Mouse (Mus musculus): ENCODE results near the gene Gm21988. TPM values are rescaled to one million over a fixed set of nuclear protein-coding genes. Genes with fewer than 3 reads are reported as not detected.

Gene Gm21988
- polyA plus RNA-seq, 1 experiment from 2014 or later: 9.3 TPM

- H3K9ac ChIP-seq (ENCODE audit: low read depth, low read length): peak overlapping the region; percentile 34
- H3K4me2 ChIP-seq: peak overlapping the region; percentile 68
Observed at GRCm38 (mm10) chr11:70226602-70226890, 13.1 kb downstream of the Gm21988 start.

GRCm38 (mm10) chr11:70225798-70226601 lies 13.6 kb downstream of the Gm21988 start:
- ATAC-seq (replicated peaks; ENCODE audit: insufficient number of reproducible peaks, low FRiP score, low TSS enrichment): no peak
- Histone ChIP-seq H3K9me3 (replicated peaks; ENCODE audit: control insufficient read depth, low read length) (no peaks in the 10 kb centered on the region), H3K36me3 (ENCODE audit: control insufficient read depth, insufficient read depth, low read length) (no peaks in the 10 kb centered on the region), H3K4me2 (peak overlapping the region; percentile 68), H3K4me3 (ENCODE audit: low read depth, low read length) (peak overlapping the region; percentile 48), H3K4me1 (ENCODE audit: control insufficient read depth, insufficient read depth, low read length) (peaks cover 48% of the 10 kb centered on the region), H3K27ac (ENCODE audit: low read depth, low read length) (no peak overlapping the region), H3K27me3 (ENCODE audit: control insufficient read depth, insufficient read depth, low read length) (peaks cover 54% of the 10 kb centered on the region), H3K9ac (ENCODE audit: low read depth, low read length) (peak overlapping the region; percentile 34; the same call in 1 of the 2 replicates)
- WGBS (ENCODE audit: insufficient replicate concordance): 20% methylated on average over 27 of the region's 27 CpGs

More at GRCm38 (mm10) chr11:70226602-70226890, 13.1 kb downstream of the Gm21988 start:
- Histone ChIP-seq H3K9me3 (replicated peaks; ENCODE audit: control insufficient read depth, low read length) (no peaks in the 10 kb centered on the region), H3K4me3 (ENCODE audit: low read depth, low read length) (peak overlapping the region; percentile 48), H3K36me3 (ENCODE audit: control insufficient read depth, insufficient read depth, low read length) (no peaks in the 10 kb centered on the region), H3K4me1 (ENCODE audit: control insufficient read depth, insufficient read depth, low read length) (peaks cover 48% of the 10 kb centered on the region), H3K27me3 (ENCODE audit: control insufficient read depth, insufficient read depth, low read length) (peaks cover 55% of the 10 kb centered on the region), H3K27ac (ENCODE audit: low read depth, low read length) (no peak overlapping the region)
- ATAC-seq (replicated peaks; ENCODE audit: insufficient number of reproducible peaks, low FRiP score, low TSS enrichment): no peak
- 10% methylated on average over 18 of the region's 18 CpGs for WGBS (ENCODE audit: insufficient replicate concordance)

- no peak for ATAC-seq (replicated peaks; ENCODE audit: insufficient number of reproducible peaks, low FRiP score, low TSS enrichment)
- no peaks in the 10 kb centered on the region for H3K9me3 ChIP-seq (replicated peaks; ENCODE audit: control insufficient read depth, low read length)
- peaks cover 40% of the 10 kb centered on the region for H3K4me1 ChIP-seq (ENCODE audit: control insufficient read depth, insufficient read depth, low read length)
- no peaks in the 10 kb centered on the region for H3K36me3 ChIP-seq (ENCODE audit: control insufficient read depth, insufficient read depth, low read length)
- no peak overlapping the region for H3K4me3 ChIP-seq (ENCODE audit: low read depth, low read length)
- H3K4me2 ChIP-seq: peak overlapping the region; percentile 12; the same call in 1 of the 2 replicates
- peak overlapping the region; percentile 60 for H3K27ac ChIP-seq (ENCODE audit: low read depth, low read length)
- 64% methylated on average over 9 of the region's 9 CpGs for WGBS (ENCODE audit: insufficient replicate concordance)
- H3K9ac ChIP-seq (ENCODE audit: low read depth, low read length): no peak overlapping the region
- peaks cover 39% of the 10 kb centered on the region for H3K27me3 ChIP-seq (ENCODE audit: control insufficient read depth, insufficient read depth, low read length)
Observed at GRCm38 (mm10) chr11:70223724-70224123, 15.9 kb downstream of the Gm21988 start.

GRCm38 (mm10) chr11:70221603-70222500 lies 17.8 kb downstream of the Gm21988 start:
- no peaks in the 10 kb centered on the region for H3K36me3 ChIP-seq (ENCODE audit: control insufficient read depth, insufficient read depth, low read length)
- H3K27ac ChIP-seq (ENCODE audit: low read depth, low read length): peak overlapping the region; percentile 95
- peak; percentile 56 for ATAC-seq (replicated peaks; ENCODE audit: insufficient number of reproducible peaks, low FRiP score, low TSS enrichment)
- H3K9me3 ChIP-seq (replicated peaks; ENCODE audit: control insufficient read depth, low read length): no peaks in the 10 kb centered on the region
- H3K4me1 ChIP-seq (ENCODE audit: control insufficient read depth, insufficient read depth, low read length): peaks cover 25% of the 10 kb centered on the region
- peaks cover 33% of the 10 kb centered on the region for H3K27me3 ChIP-seq (ENCODE audit: control insufficient read depth, insufficient read depth, low read length)
- H3K4me2 ChIP-seq: peak overlapping the region; percentile 83
- H3K9ac ChIP-seq (ENCODE audit: low read depth, low read length): peak overlapping the region; percentile 80
- H3K4me3 ChIP-seq (ENCODE audit: low read depth, low read length): peak overlapping the region; percentile 49
- WGBS (ENCODE audit: insufficient replicate concordance): 10% methylated on average over 14 of the region's 14 CpGs

- Histone ChIP-seq H3K9ac (ENCODE audit: low read depth, low read length) (peak within 1 kb of the TSS; percentile 80), H3K9me3 (replicated peaks; ENCODE audit: control insufficient read depth, low read length) (no peaks in the 10 kb centered on the region), H3K4me2 (peak within 1 kb of the TSS; percentile 83), H3K4me3 (ENCODE audit: low read depth, low read length) (peak within 1 kb of the TSS; percentile 49), H3K36me3 (ENCODE audit: control insufficient read depth, insufficient read depth, low read length) (no peaks in the 10 kb centered on the region), H3K4me1 (ENCODE audit: control insufficient read depth, insufficient read depth, low read length) (peaks cover 18% of the 10 kb centered on the region; the same call in 1 of the 2 replicates), H3K27me3 (ENCODE audit: control insufficient read depth, insufficient read depth, low read length) (peaks cover 34% of the 10 kb centered on the region), H3K27ac (ENCODE audit: low read depth, low read length) (peak within 1 kb of the TSS; percentile 95)
- peak; percentile 89 for ATAC-seq (replicated peaks; ENCODE audit: insufficient number of reproducible peaks, low FRiP score, low TSS enrichment)
- under 1% methylated on average over 28 of the region's 28 CpGs for WGBS (ENCODE audit: insufficient replicate concordance)
Observed at GRCm38 (mm10) chr11:70220731-70221602, 18.7 kb downstream of the Gm21988 start, which contains the start of gene Slc16a13. Gene Slc16a13, minus strand, starts transcription at chr11:70221064.

- H3K36me3 ChIP-seq (ENCODE audit: control insufficient read depth, insufficient read depth, low read length): no peaks in the 10 kb centered on the region
- peak overlapping the region; percentile 95 for H3K27ac ChIP-seq (ENCODE audit: low read depth, low read length)
- H3K9ac ChIP-seq (ENCODE audit: low read depth, low read length): peak overlapping the region; percentile 80
- peak overlapping the region; percentile 49 for H3K4me3 ChIP-seq (ENCODE audit: low read depth, low read length)
- H3K4me2 ChIP-seq: peak overlapping the region; percentile 83
- peaks cover 34% of the 10 kb centered on the region for H3K27me3 ChIP-seq (ENCODE audit: control insufficient read depth, insufficient read depth, low read length)
- 2% methylated on average over 23 of the region's 24 CpGs for WGBS (ENCODE audit: insufficient replicate concordance)
- peaks cover 15% of the 10 kb centered on the region; the same call in 1 of the 2 replicates for H3K4me1 ChIP-seq (ENCODE audit: control insufficient read depth, insufficient read depth, low read length)
- no peaks in the 10 kb centered on the region for H3K9me3 ChIP-seq (replicated peaks; ENCODE audit: control insufficient read depth, low read length)
- ATAC-seq (replicated peaks; ENCODE audit: insufficient number of reproducible peaks, low FRiP score, low TSS enrichment): no peak
Observed at GRCm38 (mm10) chr11:70220323-70220722, 19.3 kb downstream of the Gm21988 start.

- Histone ChIP-seq H3K4me3 (ENCODE audit: low read depth, low read length) (peak overlapping the region; percentile 49), H3K27ac (ENCODE audit: low read depth, low read length) (peak overlapping the region; percentile 95; the same call in 1 of the 2 replicates), H3K4me1 (ENCODE audit: control insufficient read depth, insufficient read depth, low read length) (peaks cover 18% of the 10 kb centered on the region), H3K27me3 (ENCODE audit: control insufficient read depth, insufficient read depth, low read length) (peaks cover 34% of the 10 kb centered on the region), H3K4me2 (peak overlapping the region; percentile 83), H3K36me3 (ENCODE audit: control insufficient read depth, insufficient read depth, low read length) (no peaks in the 10 kb centered on the region), H3K9ac (ENCODE audit: low read depth, low read length) (peak overlapping the region; percentile 80), H3K9me3 (replicated peaks; ENCODE audit: control insufficient read depth, low read length) (no peaks in the 10 kb centered on the region)
- whole genome bisulfite sequencing (ENCODE audit: insufficient replicate concordance): 58% methylated on average over 7 of the region's 7 CpGs
- ATAC-seq (replicated peaks; ENCODE audit: insufficient number of reproducible peaks, low FRiP score, low TSS enrichment): no peak
Observed at GRCm38 (mm10) chr11:70219873-70220272, 19.8 kb downstream of the Gm21988 start.

All from heart, embryonic 11.5 days (tissue).